Mouse (Mus musculus) spleen, postnatal 36 days (tissue): Measurements from ENCODE around the gene Plcb4.

Experiments
- DNase-seq, 2 experiments: peaks; one replicate each; pipeline ENCODE4 v3.0.0; 2022; ENCODE audit warnings: low spot score in 2 of 2, mixed read lengths in 1 of 2

Gene Plcb4

DNA sequence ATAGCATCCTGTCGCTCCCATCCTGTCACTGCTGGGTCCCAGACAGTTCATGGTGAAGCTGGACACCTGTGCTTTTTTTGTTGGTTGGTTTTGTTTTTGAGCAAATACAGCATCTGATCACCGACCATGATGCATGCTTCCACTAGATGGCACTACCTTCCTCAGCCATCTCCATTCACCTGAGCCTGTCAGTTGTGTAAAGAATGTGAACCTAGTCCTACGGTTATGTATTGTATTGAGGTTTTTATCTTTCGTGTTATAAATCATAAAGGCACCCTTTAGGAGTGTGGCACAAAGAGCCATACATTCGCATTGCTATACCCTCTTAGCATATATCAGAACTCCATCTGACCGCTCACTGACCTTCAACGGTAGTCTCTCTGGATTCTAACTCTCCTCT is 343.3 kb downstream of the Plcb4 start:
- no peak for DNase-seq

DNA sequence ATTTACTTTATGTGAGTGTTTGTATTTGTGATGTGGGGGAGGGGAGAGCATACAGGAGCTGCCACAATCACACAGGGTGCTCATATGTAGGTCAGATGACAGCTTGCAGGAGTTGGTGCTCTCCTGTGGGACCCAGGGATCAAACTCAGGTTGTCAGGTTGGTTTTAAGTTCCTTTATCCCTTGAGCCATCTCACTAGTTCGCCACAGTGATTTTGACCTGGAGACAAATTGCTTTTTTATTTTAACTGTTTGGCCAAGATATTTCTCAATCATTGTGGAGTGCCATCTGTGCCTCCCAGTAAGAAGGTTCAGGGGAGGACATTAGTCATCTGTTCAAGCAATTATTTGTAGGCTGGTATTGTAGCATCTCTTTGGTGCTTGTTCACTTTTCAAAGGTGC is 345.0 kb downstream of the Plcb4 start:
- no peak for DNase-seq

DNA sequence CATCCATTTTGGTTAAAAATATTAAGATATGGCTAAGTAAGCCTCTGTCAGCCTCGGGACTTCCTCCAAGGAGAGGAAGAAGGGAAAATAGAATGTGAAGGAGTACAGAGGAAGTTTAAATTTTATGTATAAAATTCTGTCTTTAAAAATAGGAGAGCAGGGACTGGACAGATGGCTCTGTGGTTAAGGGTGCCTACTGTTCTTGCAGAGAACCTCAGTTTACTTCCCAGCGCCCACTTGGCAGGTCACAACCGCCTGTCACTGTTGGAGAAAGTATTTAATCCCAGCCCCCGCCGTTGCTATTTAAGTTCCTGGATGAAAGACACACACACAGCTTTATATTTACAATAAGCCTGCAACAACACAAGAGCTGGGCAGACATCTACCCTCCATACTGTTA is 347.5 kb downstream of the Plcb4 start:
- no peak for DNase-seq

DNA sequence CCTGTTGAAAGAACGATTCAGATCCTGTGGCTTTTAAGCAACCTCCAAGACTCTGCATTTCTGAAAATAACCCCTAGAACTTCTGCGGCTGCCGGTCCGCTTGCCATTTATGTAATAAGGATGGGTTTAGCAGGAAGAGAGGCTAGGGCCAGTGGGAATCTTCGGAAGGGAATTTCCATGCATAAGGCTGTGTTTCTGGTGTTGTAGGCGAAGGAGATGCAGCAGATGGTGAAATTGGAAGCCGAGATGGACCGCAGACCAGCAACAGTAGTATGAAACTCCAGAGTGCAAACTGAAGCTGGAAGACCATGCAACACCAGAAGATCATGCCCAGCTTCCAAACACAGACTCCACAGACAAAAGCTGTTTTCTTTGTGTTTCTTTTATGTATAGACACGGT is 353.9 kb downstream of the Plcb4 start:
- DNase-seq: no peak

DNA sequence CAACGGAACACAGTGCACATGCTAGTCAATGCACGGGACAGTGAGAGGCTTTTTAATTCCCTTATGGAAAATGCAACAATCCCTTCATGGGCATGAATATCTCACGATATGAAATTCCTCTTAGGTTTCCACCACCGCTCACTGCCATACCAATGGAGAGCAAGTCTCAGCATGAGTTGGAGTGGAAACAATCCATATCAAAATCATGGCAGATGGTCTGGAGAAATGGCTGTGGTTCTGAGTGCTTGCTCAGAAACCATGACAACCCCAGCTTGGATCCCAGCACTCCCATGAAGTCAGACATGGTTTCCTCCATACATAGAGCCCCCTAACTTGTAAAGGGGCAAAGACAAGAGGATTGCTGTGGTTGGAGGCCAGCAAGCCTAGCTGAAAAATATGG is 389.7 kb downstream of the Plcb4 start:
- no peak for DNase-seq

DNA sequence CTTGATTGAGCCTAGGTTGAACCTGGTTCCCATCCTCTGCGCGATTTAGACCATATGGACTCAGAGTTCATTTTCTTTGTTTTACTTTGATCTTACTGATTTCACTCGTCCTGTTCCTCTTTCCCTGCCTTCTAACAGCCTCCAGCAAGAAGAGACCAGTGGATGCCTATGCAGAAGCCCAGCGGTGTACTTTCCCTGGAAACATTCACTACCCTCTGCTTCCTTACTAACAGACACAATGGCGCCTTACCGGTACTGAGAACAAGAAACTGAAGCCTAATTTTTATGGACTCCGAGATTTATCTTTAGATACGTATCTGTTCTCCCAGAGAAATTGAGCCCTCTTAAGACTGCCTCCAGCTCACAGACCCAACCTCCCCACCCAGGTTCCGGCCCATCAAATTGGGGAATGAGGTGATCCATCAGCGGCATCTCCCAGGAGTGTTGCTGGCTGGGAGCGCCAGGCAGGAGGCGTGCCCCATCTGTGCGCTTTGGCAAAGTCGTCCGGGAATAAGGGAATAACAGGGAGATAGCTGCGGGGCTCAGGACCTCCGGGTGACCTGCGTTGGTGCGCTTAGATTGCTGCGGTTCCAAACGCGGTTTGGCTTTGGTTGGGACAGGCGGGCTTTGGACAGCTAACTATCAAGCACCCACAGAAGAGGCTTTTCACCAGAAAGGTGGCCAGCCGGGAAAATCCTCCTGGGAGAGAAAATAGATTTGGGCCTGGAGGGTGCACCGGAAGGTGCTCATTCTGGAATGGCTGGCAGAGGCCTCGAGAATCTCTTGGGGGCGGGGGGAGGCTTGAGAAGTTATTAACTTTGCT is 392.2 kb downstream of the Plcb4 start:
- no peak for DNase-seq

DNA sequence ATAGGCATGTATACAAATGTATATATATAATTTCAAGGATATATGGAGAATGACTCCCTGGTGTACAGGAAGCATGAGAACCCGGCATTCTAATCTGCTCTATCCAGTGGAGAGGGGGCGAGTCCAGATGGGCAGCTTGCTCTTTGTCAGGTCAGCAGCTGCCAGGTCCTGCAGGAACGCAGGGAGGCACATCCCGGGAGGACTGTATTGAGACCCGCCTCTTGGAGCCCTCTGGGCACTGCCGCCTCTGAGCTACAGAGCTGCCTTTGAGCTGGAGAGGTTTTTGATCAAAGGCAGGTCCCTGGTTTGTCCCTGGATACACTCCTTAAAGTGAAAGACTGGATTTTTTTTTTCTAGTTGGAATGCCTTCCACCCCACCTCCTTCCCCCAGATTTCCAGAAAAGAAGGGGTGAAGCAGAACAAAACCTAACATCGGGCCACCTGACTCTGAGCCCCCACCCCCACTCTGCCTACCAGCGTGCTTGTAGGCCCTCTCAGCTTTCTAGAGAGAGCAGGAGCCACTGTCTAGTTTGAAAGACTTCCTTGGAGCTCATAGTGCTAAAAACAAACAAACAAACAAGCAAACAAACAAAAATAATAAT is 393.0 kb downstream of the Plcb4 start, which contains the start of gene Lamp5:
TSS of gene Lamp5 (plus strand) at position 552 of the 602 bp plus-strand sequence.
- DNase-seq: no peak

DNA sequence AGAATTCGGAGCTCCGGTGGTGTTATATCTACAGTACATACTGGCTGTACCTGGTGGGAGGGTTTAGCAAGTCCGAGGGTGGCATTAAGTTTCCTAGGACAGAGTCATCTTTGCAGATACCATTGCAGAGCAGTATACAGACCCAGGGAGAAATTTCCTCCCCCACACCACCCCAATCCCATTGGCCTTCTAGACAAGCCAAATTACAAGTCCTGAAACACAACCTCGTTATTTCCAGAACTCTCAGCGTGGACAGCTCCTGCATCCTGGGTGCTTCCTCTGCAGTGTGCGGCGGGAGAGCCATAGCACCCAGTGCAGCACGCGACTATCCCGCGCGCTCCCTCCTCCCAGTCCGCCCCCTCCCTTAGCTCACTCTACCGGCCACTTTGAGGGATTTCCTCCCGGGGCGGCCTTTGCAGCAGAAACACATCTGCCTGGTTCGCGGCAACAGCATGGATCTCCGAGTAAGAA is 399.1 kb downstream of the Plcb4 start:
- DNase-seq: no peak

DNA sequence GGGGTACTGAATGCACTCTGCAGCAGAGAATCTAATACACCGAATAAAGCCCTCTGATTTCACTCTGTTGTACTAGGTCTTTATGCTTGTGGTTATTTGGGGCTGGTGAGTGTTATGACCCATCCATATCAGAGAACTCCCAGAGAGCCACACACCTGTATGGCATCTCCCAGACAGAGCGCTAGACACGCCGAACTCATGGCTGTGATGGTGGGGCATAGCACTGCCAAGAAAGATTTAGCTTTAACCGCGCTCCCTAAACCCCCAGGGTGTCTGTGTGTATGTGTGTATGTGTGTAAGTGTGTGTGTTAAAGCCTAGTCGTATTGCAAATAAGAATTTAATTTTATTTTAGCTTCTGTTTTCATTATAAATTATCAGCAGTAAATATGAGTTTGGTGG is 399.6 kb downstream of the Plcb4 start:
- DNase-seq: no peak

DNA sequence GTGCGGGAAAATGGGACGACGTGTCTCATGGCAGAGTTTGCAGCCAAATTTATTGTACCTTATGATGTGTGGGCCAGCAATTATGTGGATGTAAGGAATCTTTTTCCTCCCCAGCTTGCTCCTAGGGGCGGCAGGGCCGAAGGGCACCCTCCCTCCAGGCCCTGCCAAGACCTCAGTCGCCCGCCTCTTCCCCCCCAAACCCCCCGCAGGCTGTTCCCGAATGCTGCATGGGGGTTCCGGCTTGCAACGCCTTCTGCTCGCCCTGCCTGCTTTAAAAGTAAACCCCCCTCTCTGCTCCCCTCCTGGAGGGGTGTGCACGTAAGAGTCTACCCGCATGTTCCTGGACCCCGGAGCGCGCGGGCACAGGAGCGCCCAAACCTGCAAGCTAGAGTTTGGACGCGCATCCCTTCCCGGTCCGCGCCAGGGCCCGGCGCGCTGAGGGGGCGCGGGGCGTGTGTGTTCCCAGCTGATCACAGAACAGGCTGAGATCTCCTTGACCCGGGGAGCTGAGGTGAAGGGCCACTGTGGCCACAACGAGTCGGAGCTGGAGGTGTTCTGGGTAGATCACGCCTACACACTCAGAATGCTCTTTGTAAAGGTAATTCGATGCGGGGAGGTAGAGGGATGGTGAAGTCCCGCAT is 400.3 kb downstream of the Plcb4 start:
- DNase-seq: no peak
